Mouse (Mus musculus): ENCODE measurements around the gene Fam120a.

DNA sequence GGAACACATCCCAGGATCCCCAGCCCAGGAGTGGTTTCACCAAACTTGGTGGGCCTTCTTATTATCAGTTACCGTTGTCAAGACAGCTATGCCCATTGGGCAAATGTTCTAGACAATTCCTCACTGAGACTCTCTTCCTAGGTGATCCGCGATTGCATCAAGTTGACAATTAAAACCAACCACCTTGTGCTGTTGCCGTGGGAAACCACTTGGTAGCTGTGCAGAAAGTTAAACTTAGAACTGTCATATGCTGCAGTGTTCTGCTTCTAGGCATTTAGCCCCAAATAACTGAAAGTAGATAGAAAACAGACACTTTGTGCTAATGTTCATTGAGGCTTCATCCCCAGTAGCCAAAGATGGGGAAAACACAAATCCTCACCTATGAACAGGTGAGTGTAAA is 28.9 kb upstream of the Fam120a start:
- no peak for TF ChIP-seq CTCF (IDR thresholded peaks at IDR 0.05; ENCODE audit: borderline replicate concordance, extremely low read depth, insufficient read depth, insufficient read length)
- no peak for TF ChIP-seq POLR2A (IDR thresholded peaks at IDR 0.05; ENCODE audit: borderline replicate concordance, extremely low read depth, insufficient read depth, insufficient read length, poor library complexity, severe bottlenecking)

Data from brain, embryonic 14.5 days (tissue).